Mouse (Mus musculus): ENCODE data around the gene Pdxdc1.
"Not testable (repeated sequence)": the region's sequence is repeated elsewhere in the genome, so short reads cannot be mapped to it uniquely, and the experiment has no call there.

- TF ChIP-seq GATA1 (IDR thresholded peaks at IDR 0.05; ENCODE audit: borderline replicate concordance, low read length); CTCF (IDR thresholded peaks at IDR 0.05; ENCODE audit: low read depth, low read length); TAL1 (conservative IDR thresholded peaks at IDR 0.05; ENCODE audit: low read depth, low read length): not testable (repeated sequence)
Observed at GRCm38 (mm10) chr16:13922966-13923365, 20.0 kb upstream of the Pdxdc1 start.

All from G1E (cell line).